Mouse (Mus musculus): ENCODE results near the gene Copb1.

DNA sequence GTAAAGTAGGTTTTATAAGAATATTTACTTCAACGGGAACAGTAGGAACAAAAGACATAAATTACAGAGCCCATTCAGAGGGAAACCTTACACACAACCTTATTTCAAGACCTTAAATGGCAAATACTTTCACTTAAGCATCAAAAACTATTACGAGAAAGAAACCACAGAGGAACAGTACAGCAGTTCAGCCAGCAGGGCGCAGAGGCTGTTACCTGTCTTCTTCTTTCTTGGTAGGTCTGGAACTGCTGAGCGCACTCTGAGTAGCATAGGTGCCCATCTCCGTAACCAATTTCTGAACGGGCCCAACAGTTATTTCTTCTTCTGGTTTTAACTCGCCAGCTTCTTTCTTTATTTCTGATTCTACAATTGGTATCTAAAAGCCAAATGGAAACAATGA, 21.5 kb downstream of the Copb1 start:
- no peak for TF ChIP-seq CTCF (IDR thresholded peaks at IDR 0.05; ENCODE audit: borderline replicate concordance, control insufficient read depth, extremely low read depth, insufficient read depth, low read length, poor library complexity)
- no peak for TF ChIP-seq POLR2A (IDR thresholded peaks at IDR 0.05; ENCODE audit: control insufficient read depth, extremely low read depth, insufficient read depth, low read length, poor library complexity)

All from thymus, adult 2 months (tissue).